Mouse (Mus musculus) spleen, postnatal 4 days (tissue): ENCODE results near the gene Map2k2.
A peak's percentile ranks its signal among the peaks of the same experiment; 100 is the strongest.
"Not testable (repeated sequence)": the region's sequence is repeated elsewhere in the genome, so short reads cannot be mapped to it uniquely, and the experiment has no call there.

Experiments
- DNase-seq, 2 experiments: peaks; one replicate each; pipeline ENCODE4 v3.0.0; 2022; ENCODE audit warnings: low spot score in 2 of 2

Gene Map2k2

GRCm38 (mm10) chr10:81105565-81106112 is at the start of gene Map2k2:
TSS of gene Map2k2 (plus strand) at chr10:81105915.
- DNase-seq, result peak; percentile 98 to 99

GRCm38 (mm10) chr10:81057406-81058130 is 48.1 kb upstream of the Map2k2 start:
- DNase-seq, result no peak

GRCm38 (mm10) chr10:81058896-81059295 is 46.8 kb upstream of the Map2k2 start:
- no peak for DNase-seq

GRCm38 (mm10) chr10:81059603-81060543 is 45.8 kb upstream of the Map2k2 start, which contains the start of gene Sgta:
TSS of gene Sgta (minus strand) at chr10:81060181.
- peak; percentile 94 to 96 for DNase-seq

GRCm38 (mm10) chr10:81062710-81063109 is 43.0 kb upstream of the Map2k2 start:
- no peak for DNase-seq

- DNase-seq, result not testable (repeated sequence)
Measured at GRCm38 (mm10) chr10:81064519-81064918, 41.2 kb upstream of the Map2k2 start.

GRCm38 (mm10) chr10:81068706-81069105 is 37.0 kb upstream of the Map2k2 start:
- DNase-seq, result no peak

- peak; percentile 95 to 97 for DNase-seq
Measured at GRCm38 (mm10) chr10:81069836-81070235, 35.9 kb upstream of the Map2k2 start, which contains the start of gene Thop1. TSS of gene Thop1 (plus strand) at chr10:81070035.

- DNase-seq, result no peak
Measured at GRCm38 (mm10) chr10:81072290-81072689, 33.4 kb upstream of the Map2k2 start.

GRCm38 (mm10) chr10:81073464-81073863 is 32.3 kb upstream of the Map2k2 start:
- DNase-seq, result peak; percentile 49 to 83

- DNase-seq, result no peak
Measured at GRCm38 (mm10) chr10:81075734-81076133, 30.0 kb upstream of the Map2k2 start.

- DNase-seq, result no peak
Measured at GRCm38 (mm10) chr10:81076356-81076755, 29.4 kb upstream of the Map2k2 start.

GRCm38 (mm10) chr10:81077916-81078315 is 27.8 kb upstream of the Map2k2 start:
- DNase-seq, result no peak

GRCm38 (mm10) chr10:81080008-81080655 is 25.6 kb upstream of the Map2k2 start:
- no peak for DNase-seq

GRCm38 (mm10) chr10:81082168-81082960 is 23.4 kb upstream of the Map2k2 start:
- peak; percentile 67 to 85 for DNase-seq

- DNase-seq, result no peak
Measured at GRCm38 (mm10) chr10:81087021-81087420, 18.7 kb upstream of the Map2k2 start.

- DNase-seq, result no peak
Measured at GRCm38 (mm10) chr10:81089216-81089615, 16.5 kb upstream of the Map2k2 start.

- DNase-seq, result no peak
Measured at GRCm38 (mm10) chr10:81090621-81091020, 15.1 kb upstream of the Map2k2 start.

GRCm38 (mm10) chr10:81092465-81093250 is 13.1 kb upstream of the Map2k2 start:
- DNase-seq, result no peak
